Mouse (Mus musculus) monocyte, adult 2 months (primary cell): ENCODE measurements around the gene Slc33a1.

Experiments used
- DNase-seq, 2 experiments: peaks; one replicate each; pipeline ENCODE4 v3.0.0; 2022; ENCODE audit warnings: low spot score in 2 of 2, low read depth in 1 of 2

The Slc33a1 gene

GRCm38 (mm10) chr3:63964100-63964921 lies at the start of gene Slc33a1:
Gene Slc33a1 (minus strand): TSS chr3:63964768.
- DNase-seq, result peak; percentile 97 to 98

- DNase-seq, result no peak
These were observed 24.3 kb upstream of the Slc33a1 start for GRCm38 (mm10) chr3:63988722-63989440.

- no peak for DNase-seq
These were observed 22.1 kb upstream of the Slc33a1 start for GRCm38 (mm10) chr3:63986656-63987055.

- no peak for DNase-seq
These were observed 13.3 kb upstream of the Slc33a1 start for GRCm38 (mm10) chr3:63977895-63978294.

- peak; percentile 67 to 88 for DNase-seq
These were observed 11.7 kb upstream of the Slc33a1 start, which contains the start of gene Gmps for GRCm38 (mm10) chr3:63975955-63976908. Gene Gmps (plus strand): TSS chr3:63976106.

GRCm38 (mm10) chr3:63965929-63966328 lies 1.4 kb upstream of the Slc33a1 start:
- no peak for DNase-seq

GRCm38 (mm10) chr3:63964922-63965249 lies 318 bp upstream of the Slc33a1 start:
- no peak for DNase-seq

GRCm38 (mm10) chr3:63963421-63964099 lies 1.0 kb downstream of the Slc33a1 start:
- DNase-seq, result no peak

- no peak for DNase-seq
These were observed 14.7 kb downstream of the Slc33a1 start for GRCm38 (mm10) chr3:63949837-63950236.

- DNase-seq, result no peak
These were observed 23.2 kb downstream of the Slc33a1 start for GRCm38 (mm10) chr3:63941204-63941850.

- DNase-seq, result no peak
These were observed 25.6 kb downstream of the Slc33a1 start for GRCm38 (mm10) chr3:63938928-63939327.

- peak; percentile 58 to 83 for DNase-seq
These were observed 35.4 kb downstream of the Slc33a1 start, which contains the start of gene E130311K13Rik for GRCm38 (mm10) chr3:63928878-63929859. Gene E130311K13Rik (minus strand): TSS chr3:63929472.

GRCm38 (mm10) chr3:63919634-63920033 lies 44.9 kb downstream of the Slc33a1 start:
- DNase-seq, result peak in 1 of 2 experiments; percentile 1

- no peak for DNase-seq
These were observed 54.3 kb downstream of the Slc33a1 start for GRCm38 (mm10) chr3:63910301-63910700.

- DNase-seq, result no peak
These were observed 59.3 kb downstream of the Slc33a1 start for GRCm38 (mm10) chr3:63905241-63905640.

- DNase-seq, result no peak
These were observed 60.4 kb downstream of the Slc33a1 start for GRCm38 (mm10) chr3:63904157-63904556.

GRCm38 (mm10) chr3:63900021-63900571 lies 64.5 kb downstream of the Slc33a1 start:
- DNase-seq, result no peak

- DNase-seq, result no peak
These were observed 65.3 kb downstream of the Slc33a1 start, which contains the start of gene Plch1 for GRCm38 (mm10) chr3:63899309-63899695. Gene Plch1 (minus strand): TSS chr3:63899472.
